Mouse (Mus musculus): ENCODE data around the gene Bst1. TPM values are rescaled to one million over a fixed set of nuclear protein-coding genes. Genes with fewer than 3 reads are reported as not detected.

Bst1 gene
- total RNA-seq, 2 experiments from 2014 or later: not detected

GRCm38 (mm10) chr5:43810427-43811062 is 8.1 kb upstream of the Bst1 start:
- intact Hi-C loops (cut with DNase I): no loop called here
- DNase-seq: no peak

- DNase-seq: no peak
- intact Hi-C loops (cut with DNase I): no loop called here
These were observed 4.1 kb upstream of the Bst1 start for GRCm38 (mm10) chr5:43814536-43814935.

GRCm38 (mm10) chr5:43815769-43816168 is 2.9 kb upstream of the Bst1 start:
- DNase-seq: no peak
- intact Hi-C loops (cut with DNase I): no loop called here

- intact Hi-C loops (cut with DNase I): no loop called here
- DNase-seq: no peak
These were observed 2.1 kb downstream of the Bst1 start for GRCm38 (mm10) chr5:43820785-43821184.

GRCm38 (mm10) chr5:43821538-43821937 is 2.9 kb downstream of the Bst1 start, which contains the start of gene Fbxl5:
Gene Fbxl5, minus strand, starts transcription at chr5:43821638.
- intact Hi-C loops (cut with DNase I): no loop called here
- no peak for DNase-seq

- DNase-seq: no peak
- intact Hi-C loops (cut with DNase I): no loop called here
These were observed 3.5 kb downstream of the Bst1 start for GRCm38 (mm10) chr5:43822199-43822598.

GRCm38 (mm10) chr5:43822824-43823223 is 4.1 kb downstream of the Bst1 start:
- intact Hi-C loops (cut with DNase I): no loop called here
- DNase-seq: no peak

- DNase-seq: no peak
- intact Hi-C loops (cut with DNase I): no loop called here
These were observed 5.9 kb downstream of the Bst1 start for GRCm38 (mm10) chr5:43824580-43824979.

- intact Hi-C loops (cut with DNase I): no loop called here
- no peak for DNase-seq
These were observed 8.2 kb downstream of the Bst1 start for GRCm38 (mm10) chr5:43826883-43827282.

- intact Hi-C loops (cut with DNase I): no loop called here
These were observed 8.7 kb downstream of the Bst1 start for GRCm38 (mm10) chr5:43827366-43827765.

GRCm38 (mm10) chr5:43836590-43836989 is 17.9 kb downstream of the Bst1 start:
- intact Hi-C loops (cut with DNase I): no loop called here
- DNase-seq: peak; percentile 46

More at GRCm38 (mm10) chr5:43827366-43827765, 8.7 kb downstream of the Bst1 start:
- DNase-seq: no peak

GRCm38 (mm10) chr5:43837372-43837771 is 18.7 kb downstream of the Bst1 start:
- peak; percentile 39 for DNase-seq
- intact Hi-C loops (cut with DNase I): no loop called here

GRCm38 (mm10) chr5:43841144-43842010 is 22.7 kb downstream of the Bst1 start:
- peak; percentile 27 for DNase-seq
- intact Hi-C loops (cut with DNase I): loop anchor here (5.0 kb wide), 1 partner anchor 421 kb away; no protein-coding TSS in a partner anchor

GRCm38 (mm10) chr5:43842011-43842285 is 23.3 kb downstream of the Bst1 start:
- DNase-seq: no peak
- intact Hi-C loops (cut with DNase I): loop anchor here (5.0 kb wide), 1 partner anchor 420 kb away; no protein-coding TSS in a partner anchor

- intact Hi-C loops (cut with DNase I): loop anchor here (5.0 kb wide), 1 partner anchor 420 kb away; no protein-coding TSS in a partner anchor
- no peak for DNase-seq
These were observed 24.0 kb downstream of the Bst1 start for GRCm38 (mm10) chr5:43842576-43843155.

- intact Hi-C loops (cut with DNase I): no loop called here
- no peak for DNase-seq
These were observed 26.4 kb downstream of the Bst1 start for GRCm38 (mm10) chr5:43845083-43845482.

GRCm38 (mm10) chr5:43845646-43846045 is 27.0 kb downstream of the Bst1 start:
- no peak for DNase-seq
- intact Hi-C loops (cut with DNase I): no loop called here

GRCm38 (mm10) chr5:43846227-43846626 is 27.5 kb downstream of the Bst1 start:
- intact Hi-C loops (cut with DNase I): no loop called here
- no peak for DNase-seq

GRCm38 (mm10) chr5:43847555-43847954 is 28.9 kb downstream of the Bst1 start:
- intact Hi-C loops (cut with DNase I): no loop called here
- no peak for DNase-seq

- intact Hi-C loops (cut with DNase I): no loop called here
- no peak for DNase-seq
These were observed 29.6 kb downstream of the Bst1 start for GRCm38 (mm10) chr5:43848275-43848674.

GRCm38 (mm10) chr5:43853096-43853867 is 34.6 kb downstream of the Bst1 start:
- intact Hi-C loops (cut with DNase I): no loop called here
- DNase-seq: no peak
